Mouse (Mus musculus): ENCODE data around the gene A430078G23Rik.

Gene A430078G23Rik

GRCm38 (mm10) chr8:3348142-3348823 lies 4.9 kb upstream of the A430078G23Rik start:
- DNase-seq (ENCODE audit: low spot score in 2 of 2), result peak; percentile 10 to 20

- no peak for DNase-seq (ENCODE audit: low spot score in 2 of 2)
Measured at GRCm38 (mm10) chr8:3350747-3351146, 2.5 kb upstream of the A430078G23Rik start.

DNA sequence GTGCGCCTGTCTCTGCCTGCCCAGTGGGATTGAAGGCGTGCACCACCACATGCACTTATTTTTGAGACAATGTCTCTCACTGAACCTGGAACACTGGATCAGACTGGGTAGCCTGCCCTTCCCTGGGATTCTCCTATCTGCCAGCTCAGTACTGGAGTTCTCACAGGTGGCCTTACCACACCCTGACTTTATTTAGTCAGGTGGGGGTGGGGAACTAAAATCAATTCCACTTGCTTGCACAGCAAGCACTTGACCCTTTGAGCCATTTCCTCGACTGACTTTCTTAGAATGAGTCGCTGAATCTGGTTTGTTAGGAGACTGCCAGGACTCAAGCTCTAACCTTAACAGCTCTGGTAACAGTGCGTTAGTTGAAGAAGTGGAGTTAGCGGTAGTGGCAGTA lies 500 bp upstream of the A430078G23Rik start:
- DNase-seq (ENCODE audit: low spot score in 2 of 2), result no peak

GRCm38 (mm10) chr8:3353811-3354442 lies 712 bp downstream of the A430078G23Rik start:
- DNase-seq (ENCODE audit: low spot score in 2 of 2), result no peak

DNA sequence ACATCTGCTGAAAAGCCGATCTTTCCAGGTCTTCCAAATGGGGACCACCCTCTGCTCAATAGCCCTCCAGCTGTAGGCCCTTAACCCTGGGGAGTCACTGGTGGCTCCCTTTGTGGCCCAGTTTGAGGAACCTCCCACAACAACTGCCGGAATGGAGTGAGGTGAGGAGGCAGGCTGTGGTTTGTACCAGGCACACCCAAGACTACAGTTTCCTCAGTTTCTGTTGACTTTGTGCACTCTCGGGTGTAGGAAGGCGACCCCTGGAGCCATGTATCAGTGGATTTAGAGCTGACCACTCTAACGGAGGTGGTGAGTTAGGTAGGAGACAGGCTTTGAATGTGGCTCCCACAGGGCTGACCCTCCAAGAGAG lies 1.2 kb downstream of the A430078G23Rik start:
- no peak for DNase-seq (ENCODE audit: low spot score in 2 of 2)

DNA sequence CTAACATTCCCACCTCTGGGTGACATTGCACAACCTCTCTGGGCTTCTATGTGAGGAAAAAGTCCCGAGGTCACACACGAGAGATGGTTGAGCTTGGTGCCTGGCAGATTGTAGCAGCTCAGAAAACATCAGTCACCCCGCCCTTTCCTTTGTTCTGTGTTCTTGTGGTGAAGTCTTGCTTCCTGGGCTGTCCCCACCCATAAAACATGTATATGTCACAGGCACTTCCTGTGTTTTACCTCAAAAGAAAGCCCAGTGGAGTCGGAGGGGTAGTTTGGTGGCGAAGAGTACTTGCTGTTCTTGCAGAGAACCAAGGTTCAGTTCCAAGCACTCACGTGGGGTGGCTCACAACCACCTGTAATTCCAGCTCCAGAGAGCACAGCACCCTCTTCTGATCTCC lies 2.4 kb downstream of the A430078G23Rik start:
- no peak for DNase-seq (ENCODE audit: low spot score in 2 of 2)

- peak; percentile 83 to 87 for DNase-seq (ENCODE audit: low spot score in 2 of 2)
Measured at GRCm38 (mm10) chr8:3358060-3358459, 4.8 kb downstream of the A430078G23Rik start.

DNA sequence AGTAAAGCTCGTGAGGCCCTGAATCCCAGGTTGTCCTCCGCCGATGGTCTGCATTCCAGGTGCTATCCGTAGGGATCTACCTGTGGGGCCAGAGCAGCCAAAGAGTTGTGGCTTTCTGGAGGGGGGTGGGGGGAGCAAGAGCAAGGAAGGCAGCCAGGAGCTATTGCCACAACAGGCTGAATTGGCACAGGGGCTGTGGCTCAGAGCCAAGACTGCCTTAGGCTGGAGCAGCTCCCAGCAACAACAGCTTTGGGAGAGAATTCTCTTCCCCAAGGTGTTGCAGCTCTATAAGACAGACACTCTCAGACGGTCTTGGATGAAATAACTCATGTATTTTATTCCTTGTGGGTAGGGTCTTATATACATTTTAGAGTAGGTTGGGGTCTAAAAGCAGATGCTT lies 13.9 kb downstream of the A430078G23Rik start:
- DNase-seq (ENCODE audit: low spot score in 2 of 2), result no peak

- DNase-seq (ENCODE audit: low spot score in 2 of 2), result no peak
Measured at GRCm38 (mm10) chr8:3368091-3368490, 14.9 kb downstream of the A430078G23Rik start.

DNA sequence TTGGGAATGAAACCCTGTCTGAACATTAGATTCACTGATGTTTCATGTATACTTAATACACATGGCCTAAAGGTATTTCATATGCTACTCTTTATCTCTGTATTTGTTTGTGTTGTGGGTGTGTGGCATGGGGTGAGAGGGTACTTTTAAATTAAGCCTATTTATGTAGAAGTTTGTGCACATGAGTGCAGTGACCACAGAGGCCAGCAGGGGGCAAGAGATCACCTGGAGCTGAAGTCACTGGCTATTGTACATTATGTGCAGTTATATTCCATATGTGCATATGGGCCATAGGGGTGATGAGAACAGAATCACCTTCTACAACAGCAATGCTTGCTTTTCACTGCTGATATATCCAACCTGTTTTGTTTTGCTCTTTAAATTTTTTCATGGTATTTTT lies 22.5 kb downstream of the A430078G23Rik start:
- DNase-seq (ENCODE audit: low spot score in 2 of 2), result no peak

DNA sequence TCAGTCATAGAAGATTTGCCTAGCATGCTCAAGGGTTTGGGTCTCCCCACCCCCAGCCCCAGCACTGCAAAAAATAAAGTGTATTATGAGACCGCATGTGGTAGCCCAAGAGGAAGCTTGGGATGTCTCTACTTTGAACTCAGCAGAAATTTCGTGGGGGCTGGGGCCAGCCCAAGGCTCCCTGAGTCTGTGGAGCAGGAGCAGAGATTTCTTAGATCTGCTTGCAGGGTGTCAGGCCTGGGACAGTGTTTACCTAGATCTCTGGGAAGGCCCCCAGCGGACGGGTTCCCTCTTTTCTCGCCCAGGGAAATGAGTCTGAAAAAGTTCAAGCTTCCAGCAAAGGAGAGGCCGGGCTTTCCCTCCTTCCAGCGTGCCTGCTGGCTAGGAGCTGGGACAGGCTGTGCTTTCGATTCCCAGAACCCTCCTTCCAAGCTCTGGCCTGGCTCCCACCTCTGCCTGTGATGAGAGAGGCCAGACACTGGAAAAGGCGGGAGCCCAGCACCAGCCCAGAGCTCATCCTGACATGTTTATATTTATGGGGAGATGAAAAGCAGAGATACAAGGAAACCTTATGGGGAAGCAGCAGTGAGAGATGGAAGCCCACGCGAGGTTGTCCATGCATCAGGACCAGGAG lies 23.5 kb downstream of the A430078G23Rik start:
- DNase-seq (ENCODE audit: low spot score in 2 of 2), result no peak

GRCm38 (mm10) chr8:3387286-3387685 lies 34.1 kb downstream of the A430078G23Rik start:
- peak; percentile 69 to 74 for DNase-seq (ENCODE audit: low spot score in 2 of 2)

DNA sequence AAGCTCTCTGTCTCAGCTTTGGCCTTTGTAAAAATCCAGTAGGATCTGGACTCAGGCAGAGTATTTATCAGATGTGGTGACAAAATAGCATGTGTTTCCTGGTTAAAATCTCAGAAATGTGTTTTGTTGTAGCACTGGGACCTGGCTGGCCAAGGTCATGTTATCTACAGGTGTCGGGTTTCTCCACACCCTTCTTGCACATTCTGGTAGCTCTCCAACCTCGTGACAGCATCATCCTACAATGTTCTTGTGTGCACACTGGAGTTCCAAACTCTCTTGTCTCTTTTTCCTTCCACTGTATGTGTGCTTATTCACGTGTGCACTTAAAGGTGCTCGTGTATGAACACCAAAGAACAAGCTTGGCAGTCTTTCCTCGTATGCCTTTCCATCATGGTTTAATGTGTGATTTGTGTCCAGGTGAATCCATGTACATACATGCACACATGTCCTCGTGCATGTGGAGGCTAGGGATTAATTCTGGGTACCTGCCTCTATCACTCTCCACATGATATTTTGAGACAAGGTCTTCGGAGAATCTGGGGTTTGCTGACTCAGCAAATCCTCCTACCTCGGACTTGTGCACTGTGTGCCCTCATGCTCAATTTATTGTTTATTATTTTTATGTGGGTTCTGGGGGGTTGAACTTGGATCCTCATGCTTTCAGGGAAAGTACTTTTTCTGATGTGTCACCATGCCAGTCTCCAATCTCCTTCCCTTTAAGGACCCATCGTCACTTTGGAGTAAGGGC lies 35.5 kb downstream of the A430078G23Rik start:
- no peak for DNase-seq (ENCODE audit: low spot score in 2 of 2)

DNA sequence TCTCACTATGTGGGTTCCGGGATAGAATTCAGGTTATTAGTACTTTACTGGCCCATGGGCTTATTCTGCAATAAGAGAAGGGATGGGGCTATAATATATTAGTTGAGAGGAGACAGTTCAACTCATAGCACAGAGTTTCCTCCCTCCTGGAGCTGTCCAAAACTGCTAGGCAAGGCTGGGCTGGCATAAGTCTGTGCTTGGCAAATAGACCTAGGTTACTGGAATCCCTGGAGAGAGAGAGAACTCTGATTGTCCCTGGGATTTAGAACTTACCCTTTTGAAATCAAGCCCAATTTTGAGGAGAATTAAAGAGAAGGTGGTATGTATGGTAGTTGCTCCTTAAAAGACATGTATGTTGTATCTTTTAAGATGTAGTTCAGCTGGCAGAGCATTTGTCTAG lies 36.3 kb downstream of the A430078G23Rik start:
- DNase-seq (ENCODE audit: low spot score in 2 of 2), result no peak

GRCm38 (mm10) chr8:3392293-3392692 lies 39.1 kb downstream of the A430078G23Rik start:
- DNase-seq (ENCODE audit: low spot score in 2 of 2), result no peak

- peak; percentile 84 for DNase-seq (ENCODE audit: low spot score in 2 of 2)
Measured at GRCm38 (mm10) chr8:3392771-3393710, 39.8 kb downstream of the A430078G23Rik start, which contains the start of gene Arhgef18. Gene Arhgef18, plus strand, starts transcription at chr8:3393006.

- DNase-seq (ENCODE audit: low spot score in 2 of 2), result no peak
Measured at GRCm38 (mm10) chr8:3394600-3394999, 41.4 kb downstream of the A430078G23Rik start.

DNA sequence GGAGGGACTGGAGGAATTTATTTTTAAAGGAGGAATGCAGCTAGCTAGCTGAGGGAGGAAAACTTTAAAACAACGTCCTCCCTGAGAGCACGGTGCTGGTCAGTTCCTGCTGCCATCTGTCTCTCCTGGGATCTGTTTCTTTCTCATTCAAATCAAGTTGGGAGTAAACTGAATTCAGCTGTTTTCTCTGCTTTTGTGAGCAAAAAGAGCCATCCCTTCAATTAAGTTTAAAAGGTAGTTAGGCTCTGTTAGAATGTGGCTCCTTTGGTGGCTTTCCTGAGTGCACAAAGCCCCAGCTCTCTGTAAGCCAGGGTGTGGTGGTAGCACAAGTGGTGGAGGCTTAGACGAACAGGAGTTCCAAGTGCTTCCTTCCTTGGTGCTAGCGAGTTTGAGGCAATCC lies 42.0 kb downstream of the A430078G23Rik start:
- DNase-seq (ENCODE audit: low spot score in 2 of 2), result no peak

GRCm38 (mm10) chr8:3397597-3397996 lies 44.4 kb downstream of the A430078G23Rik start:
- DNase-seq (ENCODE audit: low spot score in 2 of 2), result no peak

GRCm38 (mm10) chr8:3400509-3400908 lies 47.3 kb downstream of the A430078G23Rik start:
- DNase-seq (ENCODE audit: low spot score in 2 of 2), result no peak

- no peak for DNase-seq (ENCODE audit: low spot score in 2 of 2)
Measured at GRCm38 (mm10) chr8:3407417-3407816, 54.2 kb downstream of the A430078G23Rik start.

All from right cerebral cortex, adult 2 months (tissue).